Mouse (Mus musculus) intestine, embryonic 14.5 days (tissue): ENCODE measurements around the gene Mfsd4b2. TPM values are rescaled to one million over a fixed set of nuclear protein-coding genes. Genes with fewer than 3 reads are reported as not detected.

Source experiments
- ATAC-seq: fragments of 200-750 bp; cut with Nextera tagmentation; replicated peaks from 2 replicates; pipeline ENCODE4 v1.8.0; 2017; ENCODE audit warnings: low read depth, moderate number of reproducible peaks, moderate TSS enrichment, moderate library complexity; ENCODE audit not compliant: low FRiP score, low TSS enrichment
- DNase-seq: peaks from one replicate; pipeline ENCODE4 v3.0.0-alpha.2; 2018; ENCODE audit warnings: low spot score
- H3K27ac ChIP-seq: fragments of 300-500 bp; sonication (generic); 2 replicates; pipeline ENCODE4 v1.5.1; 2014; ENCODE audit warnings: low read depth, mild to moderate bottlenecking, control low read depth
- H3K27me3 ChIP-seq: fragments of 300-500 bp; sonication (generic); replicated peaks from 2 replicates; pipeline ENCODE4 v1.6.1; 2014; ENCODE audit warnings: low read length, control low read depth; ENCODE audit not compliant: control insufficient read depth, insufficient read depth
- H3K36me3 ChIP-seq: fragments of 300-500 bp; sonication (generic); 2 replicates; pipeline ENCODE4 v1.6.1; 2014; ENCODE audit warnings: low read length, control low read depth; ENCODE audit not compliant: control insufficient read depth, insufficient read depth
- H3K4me1 ChIP-seq: fragments of 300-500 bp; sonication (generic); replicated peaks from 2 replicates; pipeline ENCODE4 v1.6.1; 2014; ENCODE audit warnings: low read length, control low read depth, mixed read lengths; ENCODE audit not compliant: control insufficient read depth, insufficient read depth
- H3K4me2 ChIP-seq: fragments of 300-500 bp; sonication (generic); 2 replicates; pipeline ENCODE4 v1.6.1; 2014; ENCODE audit warnings: low read length
- H3K4me3 ChIP-seq: fragments of 300-500 bp; sonication (generic); 2 replicates; pipeline ENCODE4 v1.5.1; 2014; ENCODE audit warnings: low read depth, low read length, control low read depth, mixed read lengths
- H3K9ac ChIP-seq: fragments of 300-500 bp; sonication (generic); 2 replicates; pipeline ENCODE4 v1.6.1; 2014; ENCODE audit warnings: mild to moderate bottlenecking, low read length
- H3K9me3 ChIP-seq: fragments of 300-500 bp; sonication (generic); 2 replicates; pipeline ENCODE4 v1.6.1; 2016; ENCODE audit warnings: low read length, control low read depth; ENCODE audit not compliant: control insufficient read depth
- WGBS: fragments of 180-500 bp; shearing (Covaris S2); extraction: QIAGEN DNeasy Blood & Tissue Kit; methylation state at CpG from one replicate; pipeline ENCODE4 v1.1.7; 2014; 5-methylcytosine and 5-hydroxymethylcytosine counted together
- polyA plus RNA-seq: library from polyadenylated mRNA; unstranded; fragments of >200 nt; fragmentation: Nextera tagmentation; extraction: Ambion mirVana; gene quantifications from 2 replicates; pipeline ENCODE4 v1.2.1, GENCODE M21; 2014

Mfsd4b2 gene
- polyA plus RNA-seq, 1 experiment from 2014 or later = 0.54 TPM

- H3K9ac ChIP-seq = no peak overlapping the region
- H3K4me1 ChIP-seq = no peaks in the 10 kb centered on the region
- peak; percentile 93 for ATAC-seq
- no peak for DNase-seq
- H3K27ac ChIP-seq = peak overlapping the region; percentile 51; the same call in 1 of the 2 replicates
- no peaks in the 10 kb centered on the region for H3K36me3 ChIP-seq
- H3K4me2 ChIP-seq = no peak overlapping the region
- no peaks in the 10 kb centered on the region for H3K9me3 ChIP-seq
- 58% methylated on average over 10 of the region's 10 CpGs for WGBS
- no peaks in the 10 kb centered on the region for H3K27me3 ChIP-seq
- no peak overlapping the region for H3K4me3 ChIP-seq
Measured at GRCm38 (mm10) chr10:39906799-39907658, 19.7 kb downstream of the Mfsd4b2 start.

DNA sequence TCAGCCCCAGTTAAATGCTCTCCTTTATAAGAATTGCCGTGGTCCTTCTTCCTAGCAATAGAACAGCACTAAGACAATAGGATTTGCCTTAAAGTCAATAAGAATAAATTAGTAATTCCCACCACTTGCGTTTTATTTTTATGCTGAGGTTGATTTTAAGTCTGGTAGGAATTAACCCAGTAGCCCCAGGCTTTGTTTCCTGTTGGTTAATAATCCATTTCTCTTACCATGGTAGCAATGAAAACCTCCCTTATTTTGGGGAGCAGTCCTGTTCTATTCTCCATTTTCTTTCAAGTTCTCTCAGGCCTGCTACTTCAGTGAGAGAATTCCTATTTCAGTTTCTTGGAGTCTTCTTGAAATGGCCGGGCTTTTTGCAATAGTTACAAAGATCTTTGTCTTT, 22.5 kb downstream of the Mfsd4b2 start:
- no peak overlapping the region for H3K9ac ChIP-seq
- no peak for DNase-seq
- 77% methylated on average over 3 of the region's 3 CpGs for WGBS

DNA sequence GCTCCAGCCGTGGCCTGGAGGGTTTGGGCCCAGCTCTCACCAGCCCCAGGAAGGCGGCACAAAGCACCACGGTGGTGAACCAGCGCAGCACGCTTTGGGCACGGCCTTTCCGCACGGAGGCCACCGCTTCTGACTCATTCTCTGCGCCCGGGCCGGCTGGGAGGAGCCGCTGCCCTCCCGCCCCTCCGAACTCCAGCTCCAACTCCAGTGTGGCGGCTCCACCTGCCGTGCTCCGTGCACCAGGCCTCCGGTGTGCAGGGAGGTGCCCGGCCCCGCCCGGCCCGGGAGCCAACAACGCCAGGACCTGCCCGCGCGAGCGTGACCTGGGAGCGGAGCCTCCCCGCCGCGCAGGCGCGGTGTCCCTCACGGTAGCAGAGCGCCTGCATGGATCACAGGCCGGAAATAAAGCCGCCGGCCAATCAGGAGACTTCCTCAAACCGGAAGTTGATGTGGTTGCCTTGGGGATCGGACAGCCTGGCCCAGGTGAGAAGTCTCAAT, 27.8 kb downstream of the Mfsd4b2 start, which contains the start of gene Mfsd4b4:
Gene Mfsd4b4 (minus strand): TSS at position 365 of the 498 bp plus-strand sequence.
- Histone ChIP-seq H3K4me3 (peak within 1 kb of the TSS; percentile 70), H3K27ac (peak within 1 kb of the TSS; percentile 80), H3K4me1 (0 out of 2 replicates have a peak, but pooled peaks cover 5% of the 10 kb centered on the region), H3K4me2 (peak within 1 kb of the TSS; percentile 66), H3K9ac (peak within 1 kb of the TSS; percentile 61), H3K9me3 (no peaks in the 10 kb centered on the region), H3K27me3 (no peaks in the 10 kb centered on the region), H3K36me3 (no peaks in the 10 kb centered on the region)
- DNase-seq (peak; percentile 93), ATAC-seq (peak; percentile 98)
- 1% methylated on average over 41 of the region's 41 CpGs for WGBS

More for the DNA sequence above, 22.5 kb downstream of the Mfsd4b2 start:
- ATAC-seq = no peak
- H3K4me1 ChIP-seq = no peaks in the 10 kb centered on the region
- H3K36me3 ChIP-seq = no peaks in the 10 kb centered on the region
- no peak overlapping the region for H3K4me3 ChIP-seq
- no peaks in the 10 kb centered on the region for H3K27me3 ChIP-seq
- no peaks in the 10 kb centered on the region for H3K9me3 ChIP-seq
- H3K27ac ChIP-seq = no peak overlapping the region
- no peak overlapping the region for H3K4me2 ChIP-seq

DNA sequence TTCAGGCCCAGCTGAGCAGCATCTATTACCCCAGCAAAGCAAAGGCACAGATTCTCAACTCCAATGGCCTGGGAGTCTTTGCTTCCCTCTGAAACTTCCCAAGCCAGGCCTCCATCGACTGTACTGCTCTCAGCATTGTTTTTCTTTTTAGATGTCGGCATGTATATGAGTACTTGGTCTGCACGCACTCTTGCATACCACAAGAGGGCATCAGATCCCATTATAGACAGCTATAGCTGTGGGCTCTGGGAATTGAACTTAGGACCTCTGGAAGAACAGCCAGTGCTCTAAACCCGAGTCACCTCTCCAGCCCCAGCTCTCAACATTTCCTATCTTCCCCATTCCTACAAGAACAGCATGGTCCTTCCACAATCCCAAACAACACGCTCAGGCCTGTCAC, 30.2 kb downstream of the Mfsd4b2 start:
- Histone ChIP-seq H3K4me3 (no peak overlapping the region), H3K4me2 (no peak overlapping the region), H3K9ac (no peak overlapping the region), H3K27ac (no peak overlapping the region), H3K9me3 (no peaks in the 10 kb centered on the region), H3K36me3 (no peaks in the 10 kb centered on the region), H3K4me1 (0 out of 2 replicates have a peak, but pooled peaks cover 5% of the 10 kb centered on the region), H3K27me3 (no peaks in the 10 kb centered on the region)
- 85% methylated on average over 5 of the region's 5 CpGs for WGBS
- ATAC-seq (no peak), DNase-seq (no peak)

- Histone ChIP-seq H3K4me3 (no peak overlapping the region), H3K9ac (no peak overlapping the region), H3K36me3 (no peaks in the 10 kb centered on the region), H3K9me3 (no peaks in the 10 kb centered on the region), H3K4me2 (no peak overlapping the region), H3K27ac (no peak overlapping the region), H3K4me1 (0 out of 2 replicates have a peak, but pooled peaks cover 5% of the 10 kb centered on the region), H3K27me3 (no peaks in the 10 kb centered on the region)
- ATAC-seq (no peak), DNase-seq (no peak)
- WGBS = 64% methylated on average over 11 of the region's 11 CpGs
Measured at GRCm38 (mm10) chr10:39893702-39894697, 32.7 kb downstream of the Mfsd4b2 start.

- H3K27ac ChIP-seq = no peak overlapping the region
- DNase-seq = no peak
- H3K27me3 ChIP-seq = no peaks in the 10 kb centered on the region
- no peaks in the 10 kb centered on the region for H3K9me3 ChIP-seq
- H3K4me1 ChIP-seq = no peaks in the 10 kb centered on the region
- WGBS = 50% methylated on average over 3 of the region's 3 CpGs
- no peak for ATAC-seq
- no peaks in the 10 kb centered on the region for H3K36me3 ChIP-seq
- H3K4me2 ChIP-seq = no peak overlapping the region
- H3K9ac ChIP-seq = no peak overlapping the region
- H3K4me3 ChIP-seq = no peak overlapping the region
Measured at GRCm38 (mm10) chr10:39888621-39889020, 38.1 kb downstream of the Mfsd4b2 start.

Other genes with a start within 250 kb of the Mfsd4b2 start
- gene Rev3l, start 194.8 kb downstream of the Mfsd4b2 start, polyA plus RNA-seq = 23.0 and 23.3 TPM in 2 replicates
- 5.2 and 5.4 TPM in 2 replicates for gene Mfsd4b4, start 27.7 kb downstream of the Mfsd4b2 start, polyA plus RNA-seq
- gene Mfsd4b3, start 33.2 kb upstream of the Mfsd4b2 start, polyA plus RNA-seq = 1.2 and 1.4 TPM in 2 replicates
- 0.26 TPM in 1 of 2 replicates, not detected in the other for gene Mfsd4b5, start 59.7 kb upstream of the Mfsd4b2 start, polyA plus RNA-seq
- gene Mfsd4b1, start 98.3 kb upstream of the Mfsd4b2 start, polyA plus RNA-seq = 0.13 and 0.14 TPM in 2 replicates
- 26.2 and 26.6 TPM in 2 replicates for gene Slc16a10, start 215.3 kb upstream of the Mfsd4b2 start, polyA plus RNA-seq